Mouse (Mus musculus) stomach, postnatal 0 days (tissue): Measurements from ENCODE around the gene Ubiad1. TPM values are rescaled to one million over a fixed set of nuclear protein-coding genes. Genes with fewer than 3 reads are reported as not detected.

Experiments
- ATAC-seq: fragments of 200-750 bp; cut with Nextera tagmentation; 2 replicates; pipeline ENCODE4 v1.8.0; 2017; ENCODE audit not compliant: low FRiP score, low TSS enrichment
- DNase-seq: peaks from one replicate; pipeline ENCODE4 v3.0.0-alpha.2; 2016; ENCODE audit warnings: low spot score
- H3K27ac ChIP-seq: fragments of 300-500 bp; sonication (generic); replicated peaks from 2 replicates; pipeline ENCODE4 v1.5.1; 2014; ENCODE audit warnings: mild to moderate bottlenecking, control low read depth
- H3K27me3 ChIP-seq: fragments of 300-500 bp; sonication (generic); 2 replicates; pipeline ENCODE4 v1.6.1; 2014; ENCODE audit warnings: low read length; ENCODE audit not compliant: control insufficient read depth, insufficient read depth
- H3K36me3 ChIP-seq: fragments of 300-500 bp; sonication (generic); 2 replicates; pipeline ENCODE4 v1.6.1; 2014; ENCODE audit warnings: low read length, mixed read lengths; ENCODE audit not compliant: control insufficient read depth, insufficient read depth
- H3K4me1 ChIP-seq: fragments of 300-500 bp; sonication (generic); replicated peaks from 2 replicates; pipeline ENCODE4 v1.6.1; 2014; ENCODE audit warnings: antibody characterized with exemption; ENCODE audit not compliant: control insufficient read depth, insufficient read depth
- H3K4me2 ChIP-seq: fragments of 300-500 bp; sonication (generic); replicated peaks from 2 replicates; pipeline ENCODE4 v1.6.1; 2014; ENCODE audit warnings: low read depth, mild to moderate bottlenecking, control low read depth, moderate library complexity
- H3K4me3 ChIP-seq: fragments of 300-500 bp; sonication (generic); 2 replicates; pipeline ENCODE4 v1.5.1; 2014; ENCODE audit warnings: low read depth, low read length, control low read depth
- H3K9ac ChIP-seq: fragments of 300-500 bp; sonication (generic); 2 replicates; pipeline ENCODE4 v1.6.1; 2014; ENCODE audit warnings: mild to moderate bottlenecking, low read length, control low read depth, mixed read lengths
- H3K9me3 ChIP-seq: fragments of 300-500 bp; sonication (generic); 2 replicates; pipeline ENCODE4 v1.6.1; 2016; ENCODE audit warnings: low read length; ENCODE audit not compliant: control insufficient read depth
- CTCF ChIP-seq: IDR thresholded peaks from 2 replicates; pipeline ENCODE4 v1.5.1; 2016; ENCODE audit warnings: antibody characterized with exemption, low read depth, mild to moderate bottlenecking, moderate library complexity
- EP300 ChIP-seq: optimal IDR thresholded peaks from 2 replicates; pipeline ENCODE3; 2016; ENCODE audit warnings: antibody characterized with exemption
- WGBS: fragments of 180-500 bp; shearing (Covaris S2); extraction: QIAGEN DNeasy Blood & Tissue Kit; methylation state at CpG from one replicate; pipeline ENCODE4 v1.1.7; 2014; 5-methylcytosine and 5-hydroxymethylcytosine counted together
- polyA plus RNA-seq: library from polyadenylated mRNA; unstranded; fragments of >200 nt; fragmentation: Nextera tagmentation; extraction: Ambion mirVana; gene quantifications from 2 replicates; pipeline ENCODE4 v1.2.1, GENCODE M21; 2015

Ubiad1 gene
- polyA plus RNA-seq, 1 experiment from 2014 or later = 9.5 TPM

DNA sequence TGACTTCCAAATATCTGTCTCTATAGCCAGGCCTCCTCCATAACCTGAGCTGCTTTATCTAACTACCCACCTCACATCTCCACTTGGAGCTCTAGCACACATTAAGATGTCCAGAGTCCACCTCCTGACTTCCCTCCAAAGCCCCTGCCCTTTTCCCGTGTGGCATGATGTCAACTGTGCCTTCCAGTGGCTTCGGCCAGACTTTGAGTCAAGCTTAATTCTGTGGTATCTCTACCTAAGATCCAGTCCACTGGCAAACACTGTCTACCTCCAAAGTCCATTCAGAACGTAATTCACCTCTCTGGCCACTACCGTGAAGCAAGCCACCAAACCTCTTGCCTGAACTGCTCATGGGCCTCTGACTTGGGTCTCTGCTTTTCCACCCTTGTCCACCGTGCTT is 2.6 kb downstream of the Ubiad1 start:
- H3K9ac ChIP-seq = no peak overlapping the region
- no peak for DNase-seq
- WGBS = 90% methylated on average over 5 of the region's 5 CpGs
- H3K27ac ChIP-seq = no peak overlapping the region
- H3K9me3 ChIP-seq = no peaks in the 10 kb centered on the region
- no peak for ATAC-seq
- H3K27me3 ChIP-seq = no peaks in the 10 kb centered on the region
- TF ChIP-seq EP300 (no peak), CTCF (no peak)
- H3K4me3 ChIP-seq = no peak overlapping the region
- no peak overlapping the region for H3K4me2 ChIP-seq
- no peaks in the 10 kb centered on the region for H3K36me3 ChIP-seq
- H3K4me1 ChIP-seq = peaks cover 6% of the 10 kb centered on the region

DNA sequence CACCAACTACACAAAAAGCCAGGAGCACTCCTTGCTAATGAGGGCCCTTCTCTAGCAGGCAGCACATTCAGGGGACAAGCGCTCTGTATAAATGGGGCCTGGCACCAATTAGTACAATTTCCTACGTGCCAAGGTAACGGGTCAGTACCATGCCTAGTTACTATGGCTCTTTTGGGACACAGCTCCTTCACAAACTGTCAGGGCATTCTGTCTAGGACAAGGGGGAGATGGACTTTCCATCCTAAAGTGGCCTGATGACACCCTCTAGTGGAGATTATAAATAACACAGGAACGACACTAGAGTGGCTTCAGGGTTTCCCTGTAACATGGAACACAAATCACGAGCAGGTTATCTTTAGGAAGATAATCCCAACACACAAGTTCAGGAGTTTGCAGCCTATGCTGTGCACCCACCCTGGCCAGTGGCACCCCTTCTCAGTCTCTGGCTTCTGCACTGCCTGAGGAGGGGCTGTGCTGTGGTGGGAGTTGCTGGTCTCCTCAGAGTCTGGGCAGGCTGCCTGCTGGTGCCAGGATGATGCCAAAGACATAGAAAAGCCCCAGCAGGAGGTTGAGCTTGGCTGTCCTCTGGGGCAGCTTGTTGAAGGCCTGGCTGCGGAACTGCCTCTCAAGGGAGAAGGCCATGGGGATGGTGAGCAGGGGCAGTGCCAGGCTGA is 8.8 kb downstream of the Ubiad1 start:
- Histone ChIP-seq H3K9me3 (no peaks in the 10 kb centered on the region), H3K4me1 (no peaks in the 10 kb centered on the region), H3K4me2 (no peak overlapping the region), H3K27me3 (no peaks in the 10 kb centered on the region), H3K36me3 (peaks cover 4% of the 10 kb centered on the region; the same call in 1 of the 2 replicates), H3K27ac (no peak overlapping the region), H3K9ac (no peak overlapping the region), H3K4me3 (no peak overlapping the region)
- WGBS = 72% methylated on average over 6 of the region's 6 CpGs
- no peak for DNase-seq
- ATAC-seq = peak; percentile 28; the same call in 1 of the 2 replicates
- peak; percentile 66 for TF ChIP-seq CTCF
- TF ChIP-seq EP300 = no peak

DNA sequence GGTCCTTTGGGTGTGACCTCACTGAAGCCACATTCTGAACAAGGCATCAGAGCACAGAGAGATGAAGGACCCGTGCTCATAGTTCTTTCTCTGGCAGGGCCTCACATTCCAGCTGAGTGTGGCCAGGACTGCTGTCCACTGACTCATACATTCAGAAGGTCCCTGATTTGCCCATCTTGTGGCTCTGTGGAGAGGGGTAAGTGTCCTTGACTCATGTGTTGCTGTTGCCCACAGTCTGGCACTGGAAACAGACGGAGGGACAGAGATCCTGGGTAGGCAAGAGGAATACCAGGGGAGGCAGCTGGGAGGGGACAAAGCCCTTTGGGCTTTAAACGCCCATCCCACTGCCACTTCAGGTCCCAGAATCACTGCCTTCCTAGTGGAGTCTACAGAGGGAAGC is 9.5 kb downstream of the Ubiad1 start:
- Histone ChIP-seq H3K9ac (no peak overlapping the region), H3K27me3 (no peaks in the 10 kb centered on the region), H3K36me3 (peaks cover 4% of the 10 kb centered on the region; the same call in 1 of the 2 replicates), H3K9me3 (no peaks in the 10 kb centered on the region), H3K4me1 (no peaks in the 10 kb centered on the region), H3K4me2 (no peak overlapping the region), H3K4me3 (no peak overlapping the region), H3K27ac (no peak overlapping the region)
- no peak for ATAC-seq
- 81% methylated on average over 3 of the region's 3 CpGs for WGBS
- no peak for DNase-seq
- TF ChIP-seq CTCF (no peak), EP300 (no peak)

DNA sequence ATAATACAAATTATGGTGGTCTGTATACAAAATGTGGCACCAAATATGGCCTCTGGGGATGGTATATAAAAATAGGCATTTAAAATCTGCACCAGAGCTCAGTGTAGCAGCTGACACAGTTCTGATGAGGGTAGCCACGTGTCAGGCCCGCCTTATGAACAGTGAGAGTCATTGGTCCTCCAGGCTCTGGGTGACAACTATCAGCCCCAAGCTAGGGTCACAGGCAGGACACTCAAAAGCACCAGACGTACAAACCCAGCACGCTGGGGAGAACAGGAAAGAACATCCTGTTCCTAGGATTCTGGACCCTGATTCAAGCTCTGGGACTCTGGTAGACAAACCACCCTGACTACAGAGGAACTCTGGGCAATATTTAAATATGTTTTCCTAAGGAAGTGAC is 10.0 kb downstream of the Ubiad1 start:
- Histone ChIP-seq H3K9ac (no peak overlapping the region), H3K36me3 (peaks cover 4% of the 10 kb centered on the region; the same call in 1 of the 2 replicates), H3K4me3 (no peak overlapping the region), H3K4me1 (no peaks in the 10 kb centered on the region), H3K27me3 (no peaks in the 10 kb centered on the region), H3K9me3 (no peaks in the 10 kb centered on the region), H3K4me2 (no peak overlapping the region), H3K27ac (no peak overlapping the region)
- TF ChIP-seq CTCF (no peak), EP300 (no peak)
- ATAC-seq (no peak), DNase-seq (no peak)
- WGBS = 89% methylated on average over 4 of the region's 4 CpGs

DNA sequence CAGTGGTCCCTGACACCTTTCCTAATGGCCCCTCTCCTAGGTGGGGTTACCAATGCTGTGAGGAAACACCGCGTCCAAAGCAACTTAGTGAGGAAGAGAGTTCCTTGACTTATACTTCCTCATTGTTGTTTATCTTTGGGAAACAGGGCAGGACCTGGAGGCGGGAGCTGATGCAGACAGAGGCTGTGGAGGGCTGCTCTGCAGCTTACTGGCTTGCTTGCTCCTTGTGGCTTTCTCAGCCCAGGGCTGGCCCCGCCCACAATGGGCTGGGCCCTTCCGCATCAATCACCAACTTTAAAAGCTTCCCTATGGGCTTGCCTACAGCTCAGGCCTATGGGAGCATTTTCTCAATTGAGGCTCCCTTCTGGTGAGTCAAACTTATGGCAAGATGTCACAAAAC is 10.8 kb downstream of the Ubiad1 start:
- 71% methylated on average over 5 of the region's 5 CpGs for WGBS
- Histone ChIP-seq H3K27ac (no peak overlapping the region), H3K9me3 (no peaks in the 10 kb centered on the region), H3K4me2 (no peak overlapping the region), H3K36me3 (peaks cover 4% of the 10 kb centered on the region; the same call in 1 of the 2 replicates), H3K4me3 (no peak overlapping the region), H3K27me3 (no peaks in the 10 kb centered on the region), H3K4me1 (no peaks in the 10 kb centered on the region), H3K9ac (no peak overlapping the region)
- DNase-seq (no peak), ATAC-seq (no peak; the same call in 1 of the 2 replicates)
- TF ChIP-seq EP300 (no peak), CTCF (no peak)

DNA sequence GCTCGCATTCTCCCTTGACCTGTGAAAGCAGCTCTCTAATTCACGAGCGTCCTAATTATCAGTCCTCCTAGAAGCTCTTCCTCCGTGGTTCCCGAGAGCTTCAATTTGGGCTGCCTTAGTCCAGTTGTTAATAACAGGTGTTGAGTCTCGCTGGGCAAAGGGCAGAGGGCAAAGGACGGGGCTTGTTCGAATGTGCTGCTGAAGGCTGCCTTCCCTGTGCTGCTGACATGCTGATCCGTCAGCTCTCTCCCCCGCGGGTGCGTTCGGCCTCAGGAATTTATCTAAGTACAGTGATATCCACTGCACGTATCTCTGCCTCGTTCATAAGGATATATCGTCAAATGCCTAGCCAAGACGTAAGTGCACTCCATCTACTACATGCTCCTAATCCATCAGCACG is 11.2 kb downstream of the Ubiad1 start:
- no peak for TF ChIP-seq EP300
- no peak for TF ChIP-seq CTCF
- ATAC-seq (no peak), DNase-seq (no peak)
- Histone ChIP-seq H3K9ac (no peak overlapping the region), H3K4me1 (no peaks in the 10 kb centered on the region), H3K4me3 (no peak overlapping the region), H3K27ac (no peak overlapping the region), H3K27me3 (no peaks in the 10 kb centered on the region), H3K4me2 (no peak overlapping the region), H3K36me3 (peaks cover 4% of the 10 kb centered on the region; the same call in 1 of the 2 replicates), H3K9me3 (no peaks in the 10 kb centered on the region)
- WGBS = 78% methylated on average over 18 of the region's 18 CpGs
